Mouse (Mus musculus) left cerebral cortex, postnatal 36 days (tissue): ENCODE results near the gene Hist1h2bc. TPM values are rescaled to one million over a fixed set of nuclear protein-coding genes. Genes with fewer than 3 reads are reported as not detected.
"Not testable (repeated sequence)": the region's sequence is repeated elsewhere in the genome, so short reads cannot be mapped to it uniquely, and the experiment has no call there.

Experiments used
- DNase-seq, 2 experiments: peaks; one replicate each; pipeline ENCODE4 v3.0.0; 2021 to 2022; ENCODE audit warnings: low spot score in 2 of 2, mixed read lengths in 1 of 2
- intact Hi-C: fragments of 180-260 bp; cut with DNase I; formaldehyde crosslinking; loops from one replicate; pipeline ENCODE4 v1.15.1; 2025
- total RNA-seq, 2 experiments: library from RNA; stranded (reverse); gene quantifications; 2 replicates each; pipeline ENCODE4 v1.2.3; 2021

Gene Hist1h2bc
- total RNA-seq, 2 experiments from 2014 or later: 32.1 to 33.8 TPM

GRCm38 (mm10) chr13:23697491-23698299, 13.7 kb downstream of the Hist1h2bc start:
- intact Hi-C loops: loop anchor here (1.0 to 5.0 kb wide), 5 partner anchors 13 to 1655 kb away; partner anchors contain the start of genes Hist1h1c, Hist1h1e, Hist1h2ag and Hist1h2bc
- DNase-seq: peak in 1 of 2 experiments; percentile 35

DNA sequence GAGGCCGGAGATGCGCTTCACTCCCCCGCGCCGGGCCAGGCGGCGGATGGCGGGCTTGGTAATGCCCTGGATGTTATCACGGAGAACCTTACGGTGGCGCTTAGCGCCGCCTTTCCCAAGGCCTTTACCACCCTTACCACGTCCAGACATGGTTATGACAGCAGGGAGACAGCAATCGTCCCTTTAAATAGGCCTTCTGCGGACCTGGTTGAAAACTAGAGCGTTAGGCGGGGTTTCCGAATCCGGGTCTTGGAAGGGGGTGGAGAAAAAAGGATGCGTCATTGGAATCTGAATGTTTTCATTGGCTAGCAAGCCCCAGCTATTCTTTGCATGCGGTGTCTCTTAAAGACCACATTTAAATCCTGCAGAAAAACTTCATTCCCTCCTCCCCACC, 14.3 kb downstream of the Hist1h2bc start, which contains the start of gene Hist1h4c:
Gene Hist1h4c (minus strand): TSS at position 155 of the 394 bp plus-strand sequence.
- intact Hi-C loops: loop anchor here (2.0 to 5.0 kb wide), 4 partner anchors 13 to 1656 kb away; partner anchors contain the start of genes Hist1h1c, Hist1h1e, Hist1h2ag and Hist1h2bc
- DNase-seq: peak; percentile 99

DNA sequence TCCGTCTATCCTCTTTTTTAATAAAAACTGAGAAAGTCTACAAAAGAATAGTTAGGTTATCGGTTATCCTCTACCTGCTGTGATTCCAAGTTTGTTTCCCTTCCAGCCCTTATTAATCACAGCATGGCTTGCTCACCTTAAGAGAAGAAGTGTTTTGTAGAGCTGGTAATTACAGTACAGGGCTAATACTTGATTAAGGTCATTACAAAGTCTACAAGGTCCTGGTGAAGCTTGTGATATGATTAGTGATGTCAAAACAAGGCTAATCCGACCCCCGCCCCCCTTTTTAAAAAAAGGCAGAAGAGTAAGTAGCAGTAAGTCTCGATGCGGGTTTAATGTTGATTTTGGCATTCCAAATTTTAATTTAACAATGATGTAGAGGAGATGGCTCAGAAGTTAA, 15.0 kb downstream of the Hist1h2bc start:
- intact Hi-C loops: loop anchor here (2.0 to 5.0 kb wide), 4 partner anchors 14 to 1657 kb away; partner anchors contain the start of genes Hist1h1c, Hist1h1e, Hist1h2ag and Hist1h2bc
- DNase-seq: no peak

DNA sequence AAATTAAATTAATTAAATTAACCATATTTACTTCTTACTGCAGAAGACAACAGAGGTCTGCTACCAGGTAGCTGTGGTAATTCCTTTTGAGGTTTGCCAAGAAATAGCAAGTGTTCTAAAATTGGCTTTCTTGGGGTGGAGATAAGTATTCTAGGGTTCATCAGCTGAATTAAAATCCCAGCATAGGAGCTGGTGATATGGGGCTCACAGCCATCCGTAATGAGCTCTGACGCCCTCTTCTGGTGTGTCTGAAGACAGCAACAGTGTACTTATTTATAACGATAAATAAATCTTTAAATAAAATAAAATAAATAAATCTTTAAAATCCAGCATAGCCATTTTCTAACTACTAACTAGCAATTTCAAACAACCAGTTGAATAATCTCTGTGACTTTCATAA, 15.8 kb downstream of the Hist1h2bc start:
- intact Hi-C loops: loop anchor here (2.0 to 5.0 kb wide), 4 partner anchors 15 to 1657 kb away; partner anchors contain the start of genes Hist1h1c, Hist1h1e, Hist1h2ag and Hist1h2bc
- no peak for DNase-seq

DNA sequence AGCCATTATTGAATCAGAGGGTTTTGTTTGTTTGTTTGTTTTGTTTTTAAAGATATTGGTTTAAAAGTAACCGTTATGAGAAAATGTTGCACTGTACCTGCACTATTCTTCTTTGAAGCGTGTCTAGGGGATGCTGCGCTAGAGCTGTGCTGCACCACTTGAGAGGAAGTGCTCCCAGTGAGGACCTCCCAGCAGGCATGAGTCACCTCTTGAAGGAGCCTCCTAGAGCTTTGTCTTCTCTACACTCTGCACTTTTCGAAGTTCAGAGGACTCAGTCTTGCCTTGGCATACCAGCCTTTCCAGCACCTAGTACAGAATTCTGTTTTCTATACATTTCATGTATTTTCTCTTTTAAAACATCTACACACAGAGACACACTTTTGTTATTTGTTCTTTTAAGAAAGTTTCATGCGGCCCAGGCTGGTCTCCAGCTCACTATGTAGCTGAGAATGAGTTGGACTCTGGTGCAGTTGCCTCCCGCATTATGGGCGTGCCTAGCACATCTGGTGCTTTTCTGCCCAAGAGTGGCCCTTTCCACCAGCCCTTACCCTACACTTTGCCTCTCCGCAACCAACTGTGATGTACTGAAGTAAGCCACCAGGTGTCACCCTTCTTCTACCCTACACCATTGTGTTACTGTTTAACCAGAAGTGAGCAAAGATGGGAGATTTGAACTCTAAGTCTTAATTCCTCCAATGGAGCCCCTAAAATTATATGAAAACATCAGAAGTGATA, 17.0 kb downstream of the Hist1h2bc start:
- DNase-seq: peak; percentile 42 to 61
- intact Hi-C loops: loop anchor here (1.0 kb wide), 1 partner anchor 31 kb away; no protein-coding TSS in a partner anchor

- DNase-seq: no peak
- intact Hi-C loops: no loop called here
These were observed 18.2 kb downstream of the Hist1h2bc start for GRCm38 (mm10) chr13:23702220-23702619.

DNA sequence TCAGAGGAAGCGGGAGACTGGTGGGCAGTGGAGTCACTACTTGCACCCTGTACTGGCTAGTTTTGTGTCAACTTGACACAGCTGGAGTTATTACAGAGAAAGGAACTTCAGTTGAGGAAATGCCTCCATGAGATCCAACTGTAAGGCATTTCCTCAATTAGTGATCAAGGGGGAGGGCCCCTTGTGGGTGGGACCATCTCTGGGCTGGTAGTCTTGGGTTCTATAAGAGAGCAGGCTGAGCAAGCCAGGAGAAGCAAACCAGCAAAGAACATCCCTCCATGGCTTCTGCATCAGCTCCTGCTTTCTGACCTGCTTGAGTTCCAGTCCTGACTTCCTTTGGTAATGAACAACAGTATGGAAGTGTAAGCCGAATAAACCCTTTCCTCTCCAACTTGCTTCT, 18.8 kb downstream of the Hist1h2bc start:
- intact Hi-C loops, DNase-seq: not testable (repeated sequence)

- no peak for DNase-seq
- intact Hi-C loops: no loop called here
These were observed 21.9 kb downstream of the Hist1h2bc start for GRCm38 (mm10) chr13:23705751-23706356.

GRCm38 (mm10) chr13:23706771-23707170, 22.8 kb downstream of the Hist1h2bc start:
- intact Hi-C loops: no loop called here
- DNase-seq: no peak

DNA sequence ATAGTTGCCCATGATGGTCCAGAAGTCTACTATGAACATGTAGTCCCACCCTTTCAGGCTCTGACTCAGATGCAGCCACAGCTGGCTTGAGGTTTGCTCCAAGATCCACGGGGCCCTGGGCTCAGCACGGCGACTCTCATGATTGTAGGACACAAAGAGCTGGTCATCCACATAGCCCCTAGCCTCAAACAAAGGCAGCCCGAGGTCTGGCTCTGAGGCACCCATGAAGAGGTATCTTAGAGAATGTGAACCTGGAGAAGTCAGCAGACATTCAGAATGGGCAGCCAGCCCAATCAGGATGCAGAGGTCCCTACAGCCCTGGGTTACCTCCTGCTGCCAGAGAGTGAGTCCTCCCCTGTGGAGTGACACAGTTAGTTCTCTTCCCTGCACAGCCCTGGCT, 24.0 kb downstream of the Hist1h2bc start:
- no peak for DNase-seq
- intact Hi-C loops: no loop called here

GRCm38 (mm10) chr13:23708654-23709053, 24.7 kb downstream of the Hist1h2bc start:
- intact Hi-C loops: no loop called here
- DNase-seq: no peak

DNA sequence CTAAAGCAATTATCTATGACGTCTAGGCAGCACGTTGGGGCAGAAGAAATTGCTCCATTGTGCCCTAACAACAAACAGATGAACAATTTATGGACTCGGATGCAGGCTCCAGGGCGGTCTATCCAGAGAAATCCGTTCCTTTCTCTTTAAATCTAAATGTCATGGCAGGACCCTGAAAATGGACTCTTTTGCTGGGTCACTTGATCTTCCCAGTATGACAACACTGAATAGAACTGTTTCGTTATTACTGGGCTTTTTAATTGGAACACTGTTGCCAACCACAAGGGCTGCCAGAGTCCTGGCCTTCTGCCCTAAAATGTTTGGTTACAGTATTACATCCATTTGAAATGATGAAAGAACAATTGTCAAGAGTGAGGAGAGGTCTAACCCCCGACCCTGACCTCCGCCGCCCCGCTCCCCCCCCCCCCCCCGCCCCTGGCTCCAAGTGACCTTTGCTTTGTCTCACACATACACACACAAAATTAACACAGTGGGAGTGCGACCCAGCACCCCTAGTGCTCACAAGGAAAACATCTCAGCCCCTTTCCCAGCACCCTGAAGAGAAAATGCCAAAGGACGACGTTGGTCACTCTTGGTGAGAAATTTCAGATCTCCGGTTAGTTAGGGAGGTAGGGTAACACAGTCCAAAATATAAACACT, 25.8 kb downstream of the Hist1h2bc start:
- no peak for DNase-seq
- intact Hi-C loops: no loop called here

- DNase-seq: peak; percentile 23 to 32
- intact Hi-C loops: no loop called here
These were observed 26.5 kb downstream of the Hist1h2bc start, which contains the start of gene Hfe for GRCm38 (mm10) chr13:23710374-23711089. Gene Hfe, minus strand, starts transcription at chr13:23710854.

GRCm38 (mm10) chr13:23716261-23717042, 32.5 kb downstream of the Hist1h2bc start:
- DNase-seq: no peak
- intact Hi-C loops: no loop called here

- no peak for DNase-seq
- intact Hi-C loops: no loop called here
These were observed 33.2 kb downstream of the Hist1h2bc start for GRCm38 (mm10) chr13:23717176-23717575.

- DNase-seq, intact Hi-C loops: not testable (repeated sequence)
These were observed 33.7 kb downstream of the Hist1h2bc start for GRCm38 (mm10) chr13:23717593-23718245.

GRCm38 (mm10) chr13:23724239-23724638, 40.2 kb downstream of the Hist1h2bc start:
- intact Hi-C loops: no loop called here
- DNase-seq: no peak
